Mouse (Mus musculus) liver, embryonic 16.5 days (tissue): ENCODE measurements around the gene Purb. TPM values are rescaled to one million over a fixed set of nuclear protein-coding genes. Genes with fewer than 3 reads are reported as not detected.

Experiments used
- ATAC-seq: fragments of 200-750 bp; cut with Nextera tagmentation; 2 replicates; pipeline ENCODE4 v1.8.0; 2017; ENCODE audit warnings: low read depth, mild to moderate bottlenecking, moderate number of reproducible peaks, moderate library complexity
- H3K27ac ChIP-seq: fragments of 300-500 bp; sonication (generic); 2 replicates; pipeline ENCODE4 v1.5.1; 2014; ENCODE audit warnings: mild to moderate bottlenecking, low read length
- H3K27me3 ChIP-seq: fragments of 300-500 bp; sonication (generic); 2 replicates; pipeline ENCODE4 v1.6.1; 2014; ENCODE audit warnings: low read depth, low read length, mixed read lengths; ENCODE audit not compliant: control insufficient read depth, insufficient read depth
- H3K36me3 ChIP-seq: fragments of 300-500 bp; sonication (generic); 2 replicates; pipeline ENCODE4 v1.6.1; 2014; ENCODE audit warnings: mild to moderate bottlenecking; ENCODE audit not compliant: control insufficient read depth, insufficient read depth
- H3K4me1 ChIP-seq: fragments of 300-500 bp; sonication (generic); 2 replicates; pipeline ENCODE4 v1.6.1; 2014; ENCODE audit warnings: low read depth, low read length, mixed read lengths; ENCODE audit not compliant: control insufficient read depth
- H3K4me2 ChIP-seq: fragments of 300-500 bp; sonication (generic); 2 replicates; pipeline ENCODE4 v1.6.1; 2014; ENCODE audit warnings: low read depth, low read length, mixed read lengths
- H3K4me3 ChIP-seq: fragments of 300-500 bp; sonication (generic); 2 replicates; pipeline ENCODE4 v1.5.1; 2014; ENCODE audit warnings: low read depth, mild to moderate bottlenecking, low read length
- H3K9ac ChIP-seq: fragments of 300-500 bp; sonication (generic); 2 replicates; pipeline ENCODE4 v1.6.1; 2014; ENCODE audit warnings: low read depth, low read length
- H3K9me3 ChIP-seq: fragments of 300-500 bp; sonication (generic); replicated peaks from 2 replicates; pipeline ENCODE4 v1.6.1; 2016; ENCODE audit warnings: low read length; ENCODE audit not compliant: control insufficient read depth
- WGBS: fragments of 180-500 bp; shearing (Covaris S2); extraction: QIAGEN DNeasy Blood & Tissue Kit; methylation state at CpG from one replicate; pipeline ENCODE4 v1.1.7; 2014; ENCODE audit not compliant: insufficient replicate concordance; 5-methylcytosine and 5-hydroxymethylcytosine counted together
- polyA plus RNA-seq: library from polyadenylated mRNA; unstranded; fragments of >200 nt; fragmentation: Nextera tagmentation; extraction: Ambion mirVana; gene quantifications from 2 replicates; pipeline ENCODE4 v1.2.1, GENCODE M21; 2015

Gene Purb
- polyA plus RNA-seq, 1 experiment from 2014 or later: 7.3 TPM

- Histone ChIP-seq H3K4me1 (peaks cover 3% of the 10 kb centered on the region; the same call in 1 of the 2 replicates), H3K9ac (no peak overlapping the region), H3K4me3 (no peak overlapping the region), H3K27me3 (no peaks in the 10 kb centered on the region), H3K4me2 (no peak overlapping the region), H3K36me3 (no peaks in the 10 kb centered on the region), H3K9me3 (no peaks in the 10 kb centered on the region), H3K27ac (no peak overlapping the region)
- 74% methylated on average over 7 of the region's 7 CpGs for WGBS
- no peak for ATAC-seq
Observed at GRCm38 (mm10) chr11:6514837-6515236, 39.1 kb upstream of the Purb start.

GRCm38 (mm10) chr11:6508269-6508876 lies 32.7 kb upstream of the Purb start:
- Histone ChIP-seq H3K4me1 (no peaks in the 10 kb centered on the region; the same call in 1 of the 2 replicates), H3K4me3 (no peak overlapping the region), H3K27ac (no peak overlapping the region), H3K9ac (no peak overlapping the region), H3K4me2 (no peak overlapping the region), H3K27me3 (no peaks in the 10 kb centered on the region), H3K36me3 (no peaks in the 10 kb centered on the region), H3K9me3 (no peaks in the 10 kb centered on the region)
- ATAC-seq: no peak
- 24% methylated on average over 1 of the region's 1 CpGs for WGBS

- Histone ChIP-seq H3K9ac (no peak overlapping the region), H3K4me2 (no peak overlapping the region), H3K4me3 (no peak overlapping the region), H3K4me1 (no peaks in the 10 kb centered on the region; the same call in 1 of the 2 replicates), H3K27ac (no peak overlapping the region), H3K27me3 (no peaks in the 10 kb centered on the region), H3K36me3 (no peaks in the 10 kb centered on the region), H3K9me3 (no peaks in the 10 kb centered on the region)
- ATAC-seq: no peak
- 69% methylated on average over 9 of the region's 9 CpGs for WGBS
Observed at GRCm38 (mm10) chr11:6506516-6506915, 30.8 kb upstream of the Purb start.

- Histone ChIP-seq H3K36me3 (no peaks in the 10 kb centered on the region), H3K4me3 (no peak overlapping the region), H3K27me3 (no peaks in the 10 kb centered on the region), H3K4me1 (no peaks in the 10 kb centered on the region; the same call in 1 of the 2 replicates), H3K4me2 (no peak overlapping the region; the same call in 1 of the 2 replicates), H3K27ac (no peak overlapping the region), H3K9ac (no peak overlapping the region), H3K9me3 (no peaks in the 10 kb centered on the region)
- 64% methylated on average over 6 of the region's 6 CpGs for WGBS
- ATAC-seq: peak; percentile 77
Observed at GRCm38 (mm10) chr11:6504689-6505088, 29.0 kb upstream of the Purb start.

- Histone ChIP-seq H3K4me1 (no peaks in the 10 kb centered on the region; the same call in 1 of the 2 replicates), H3K27me3 (no peaks in the 10 kb centered on the region), H3K36me3 (no peaks in the 10 kb centered on the region), H3K27ac (no peak overlapping the region), H3K4me3 (no peak overlapping the region), H3K9ac (no peak overlapping the region), H3K9me3 (no peaks in the 10 kb centered on the region), H3K4me2 (no peak overlapping the region)
- WGBS: 46% methylated on average over 3 of the region's 3 CpGs
- no peak for ATAC-seq
Observed at GRCm38 (mm10) chr11:6504226-6504625, 28.5 kb upstream of the Purb start.

GRCm38 (mm10) chr11:6502506-6502905 lies 26.8 kb upstream of the Purb start:
- no peak for ATAC-seq
- WGBS: 77% methylated on average over 2 of the region's 2 CpGs
- Histone ChIP-seq H3K4me2 (no peak overlapping the region), H3K27ac (no peak overlapping the region), H3K27me3 (no peaks in the 10 kb centered on the region), H3K4me3 (no peak overlapping the region), H3K36me3 (no peaks in the 10 kb centered on the region), H3K9ac (no peak overlapping the region), H3K9me3 (no peaks in the 10 kb centered on the region), H3K4me1 (no peaks in the 10 kb centered on the region; the same call in 1 of the 2 replicates)

GRCm38 (mm10) chr11:6497311-6497948 lies 21.7 kb upstream of the Purb start:
- no peak for ATAC-seq
- no peaks in the 10 kb centered on the region for H3K27me3 ChIP-seq
- no peak overlapping the region for H3K9ac ChIP-seq
- no peaks in the 10 kb centered on the region for H3K4me1 ChIP-seq
- no peaks in the 10 kb centered on the region for H3K36me3 ChIP-seq
- no peak overlapping the region for H3K27ac ChIP-seq
- H3K9me3 ChIP-seq: no peaks in the 10 kb centered on the region
- H3K4me3 ChIP-seq: no peak overlapping the region
- WGBS: 65% methylated on average over 12 of the region's 12 CpGs
- no peak overlapping the region for H3K4me2 ChIP-seq

- WGBS: 35% methylated on average over 6 of the region's 6 CpGs
- Histone ChIP-seq H3K4me2 (no peak overlapping the region), H3K36me3 (no peaks in the 10 kb centered on the region), H3K27ac (no peak overlapping the region), H3K4me3 (no peak overlapping the region), H3K27me3 (no peaks in the 10 kb centered on the region), H3K9ac (no peak overlapping the region), H3K9me3 (no peaks in the 10 kb centered on the region), H3K4me1 (peaks cover 3% of the 10 kb centered on the region; the same call in 1 of the 2 replicates)
- peak; percentile 79 for ATAC-seq
Observed at GRCm38 (mm10) chr11:6489691-6490503, 14.2 kb upstream of the Purb start.

GRCm38 (mm10) chr11:6489257-6489656 lies 13.5 kb upstream of the Purb start:
- 74% methylated on average over 7 of the region's 7 CpGs for WGBS
- no peaks in the 10 kb centered on the region for H3K27me3 ChIP-seq
- H3K4me1 ChIP-seq: peaks cover 3% of the 10 kb centered on the region; the same call in 1 of the 2 replicates
- no peak overlapping the region for H3K4me3 ChIP-seq
- H3K9ac ChIP-seq: no peak overlapping the region
- ATAC-seq: no peak
- H3K27ac ChIP-seq: no peak overlapping the region
- no peaks in the 10 kb centered on the region for H3K36me3 ChIP-seq
- no peak overlapping the region for H3K4me2 ChIP-seq
- no peaks in the 10 kb centered on the region for H3K9me3 ChIP-seq
